Mouse (Mus musculus): ENCODE results near the gene Nfkbiz. TPM values are rescaled to one million over a fixed set of nuclear protein-coding genes. Genes with fewer than 3 reads are reported as not detected.

The Nfkbiz gene
- total and polyA plus RNA-seq, 3 experiments: 1.3 to 2.4 TPM; not detected in 1

DNA sequence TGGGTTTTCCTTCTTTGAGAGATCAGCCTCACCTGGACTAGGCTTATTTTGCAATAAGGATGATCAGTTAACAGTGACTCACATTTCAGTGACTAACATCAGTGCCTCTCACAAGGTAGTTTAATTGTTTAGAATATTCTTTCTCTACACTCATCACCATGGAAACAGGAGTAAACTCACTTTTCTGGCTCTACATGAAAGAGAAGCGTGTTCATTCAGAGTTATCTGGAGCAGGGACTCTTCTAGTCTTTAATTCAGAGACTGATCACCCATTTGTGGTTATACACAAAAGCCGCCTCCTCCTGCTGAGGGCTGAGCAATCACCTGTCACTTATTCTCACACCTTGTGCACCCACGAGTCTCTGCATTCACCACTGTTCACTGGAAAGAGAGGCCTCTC, 68.5 kb downstream of the Nfkbiz start:
- no peaks in the 10 kb centered on the region for H3K9me3 ChIP-seq (replicated peaks; ENCODE audit: insufficient read depth, low read length)
- H3K27me3 ChIP-seq (ENCODE audit: control insufficient read depth in 1 of 2, insufficient read depth in 2 of 2, low read length in 2 of 2): peaks cover 0 to 2% of the 10 kb centered on the region in 2 experiments; a peak in 2 of 4 replicates
- no peak overlapping the region for H3K27ac ChIP-seq (ENCODE audit: control insufficient read depth, low read depth, low read length)
- H3K79me2 ChIP-seq (ENCODE audit: control insufficient read depth, insufficient read depth, low read length, poor library complexity): no peaks in the 10 kb centered on the region
- H3K36me3 ChIP-seq (ENCODE audit: control insufficient read depth in 1 of 2, insufficient read depth in 2 of 2, low read length in 2 of 2): no peaks in the 10 kb centered on the region
- DNase-seq (ENCODE audit: low read depth, low spot score): no peak
- TF ChIP-seq CHD1 (IDR thresholded peaks at IDR 0.05; ENCODE audit: low read depth, low read length) (no peak), POLR2AphosphoS2 (IDR thresholded peaks at IDR 0.05; ENCODE audit: low read length) (no peak), TAL1 (IDR thresholded peaks at IDR 0.05; ENCODE audit: low read length) (no peak), TBP (IDR thresholded peaks at IDR 0.05; ENCODE audit: low read depth, low read length) (no peak), ELF1 (IDR thresholded peaks at IDR 0.05; ENCODE audit: low read depth, low read length) (no peak), TCF12 (IDR thresholded peaks at IDR 0.05; ENCODE audit: low read depth, low read length) (no peak), RAD21 (IDR thresholded peaks at IDR 0.05; ENCODE audit: low read depth, low read length) (no peak)
- no peak overlapping the region for H3K4me3 ChIP-seq (ENCODE audit: control insufficient read depth in 1 of 2, insufficient read depth in 1 of 2, low read depth in 2 of 2, low read length in 2 of 2)
- H3K4me1 ChIP-seq (ENCODE audit: control insufficient read depth in 1 of 2, insufficient read depth in 2 of 2, low read length in 2 of 2): no peaks in the 10 kb centered on the region
- H3K9ac ChIP-seq (ENCODE audit: control insufficient read depth, low read depth, low read length, poor library complexity, severe bottlenecking): no peak overlapping the region

Other genes with a start within 250 kb of the Nfkbiz start
- 2.5 and 2.7 TPM in 2 replicates for gene Nxpe3, start 56.4 kb upstream of the Nfkbiz start, total RNA-seq (2012; rRNA removed)
- 1 to 10 TPM in 1 of 2 experiments, not detected in 1; 4.3 TPM for gene Nxpe3, start 56.4 kb upstream of the Nfkbiz start, polyA plus RNA-seq (2012; ENCODE audit: insufficient read depth in 1 of 2, insufficient read length in 2 of 2, low read depth in 1 of 2, low replicate concordance in 2 of 2, missing spikeins in 1 of 2)
- gene Cep97, start 96.0 kb upstream of the Nfkbiz start, total RNA-seq (2012; rRNA removed): 11.1 and 12.9 TPM in 2 replicates
- 10 to 100 TPM in 1 of 2 experiments, not detected in 1; 10.7 TPM for gene Cep97, start 96.0 kb upstream of the Nfkbiz start, polyA plus RNA-seq (2012; ENCODE audit: insufficient read depth in 1 of 2, insufficient read length in 2 of 2, low read depth in 1 of 2, low replicate concordance in 2 of 2, missing spikeins in 1 of 2)
- gene Rpl24, start 127.4 kb upstream of the Nfkbiz start, total RNA-seq (2012; rRNA removed): 1,495 and 1,552 TPM in 2 replicates
- gene Rpl24, start 127.4 kb upstream of the Nfkbiz start, polyA plus RNA-seq (2012; ENCODE audit: insufficient read depth in 1 of 2, insufficient read length in 2 of 2, low read depth in 1 of 2, low replicate concordance in 2 of 2, missing spikeins in 1 of 2): 100 to 1,000 TPM in 1 of 2 experiments, not detected in 1; 132 TPM
- gene Zbtb11, start 135.0 kb upstream of the Nfkbiz start, total RNA-seq (2012; rRNA removed): 17.6 and 19.0 TPM in 2 replicates
- 10 to 100 TPM in 1 of 2 experiments, not detected in 1; 12.5 TPM for gene Zbtb11, start 135.0 kb upstream of the Nfkbiz start, polyA plus RNA-seq (2012; ENCODE audit: insufficient read depth in 1 of 2, insufficient read length in 2 of 2, low read depth in 1 of 2, low replicate concordance in 2 of 2, missing spikeins in 1 of 2)
- 70.9 and 79.1 TPM in 2 replicates for gene Pcnp, start 190.8 kb upstream of the Nfkbiz start, total RNA-seq (2012; rRNA removed)
- 100 to 1,000 TPM in 1 of 2 experiments, 10 to 100 TPM in 1; 88.5 to 128 TPM for gene Pcnp, start 190.8 kb upstream of the Nfkbiz start, polyA plus RNA-seq (2012; ENCODE audit: insufficient read depth in 1 of 2, insufficient read length in 2 of 2, low read depth in 1 of 2, low replicate concordance in 2 of 2, missing spikeins in 1 of 2)
- gene Trmt10c, start 198.9 kb upstream of the Nfkbiz start, total RNA-seq (2012; rRNA removed): 28.7 and 32.3 TPM in 2 replicates
- 10 to 100 TPM; 16.5 to 48.5 TPM for gene Trmt10c, start 198.9 kb upstream of the Nfkbiz start, polyA plus RNA-seq (2012; ENCODE audit: insufficient read depth in 1 of 2, insufficient read length in 2 of 2, low read depth in 1 of 2, low replicate concordance in 2 of 2, missing spikeins in 1 of 2)
- gene Senp7, start 209.4 kb upstream of the Nfkbiz start, total RNA-seq (2012; rRNA removed): 7.7 and 8.1 TPM in 2 replicates
- 10 to 100 TPM in 1 of 2 experiments, not detected in 1; 15.0 TPM for gene Senp7, start 209.4 kb upstream of the Nfkbiz start, polyA plus RNA-seq (2012; ENCODE audit: insufficient read depth in 1 of 2, insufficient read length in 2 of 2, low read depth in 1 of 2, low replicate concordance in 2 of 2, missing spikeins in 1 of 2)